Mouse (Mus musculus) CD4-positive, CD25-positive, alpha-beta regulatory T cell, adult 2 months (primary cell): ENCODE data around the gene Chd1l.

ENCODE experiments used
- DNase-seq: peaks from one replicate; pipeline ENCODE4 v3.0.0-alpha.2; 2012; ENCODE audit warnings: low read depth, low spot score

Chd1l gene

GRCm38 (mm10) chr3:97617899-97618298 is 7.9 kb upstream of the Chd1l start:
- DNase-seq: no peak

GRCm38 (mm10) chr3:97617091-97617825 is 7.3 kb upstream of the Chd1l start:
- no peak for DNase-seq

- DNase-seq: no peak
Observed at GRCm38 (mm10) chr3:97615933-97616332, 5.9 kb upstream of the Chd1l start.

GRCm38 (mm10) chr3:97615154-97615553 is 5.2 kb upstream of the Chd1l start:
- no peak for DNase-seq

- no peak for DNase-seq
Observed at GRCm38 (mm10) chr3:97611021-97611420, 1.0 kb upstream of the Chd1l start.

- DNase-seq: peak; percentile 84
Observed at GRCm38 (mm10) chr3:97609201-97609844, 680 bp downstream of the Chd1l start.

- DNase-seq: no peak
Observed at GRCm38 (mm10) chr3:97600050-97600832, 9.8 kb downstream of the Chd1l start.

- no peak for DNase-seq
Observed at GRCm38 (mm10) chr3:97596796-97597195, 13.2 kb downstream of the Chd1l start.

GRCm38 (mm10) chr3:97595066-97595465 is 14.9 kb downstream of the Chd1l start:
- no peak for DNase-seq

- DNase-seq: no peak
Observed at GRCm38 (mm10) chr3:97594140-97594539, 15.9 kb downstream of the Chd1l start.

- DNase-seq: no peak
Observed at GRCm38 (mm10) chr3:97593089-97593488, 16.9 kb downstream of the Chd1l start.

GRCm38 (mm10) chr3:97590699-97591098 is 19.3 kb downstream of the Chd1l start:
- no peak for DNase-seq

- DNase-seq: no peak
Observed at GRCm38 (mm10) chr3:97587656-97588055, 22.3 kb downstream of the Chd1l start.

- DNase-seq: peak; percentile 81
Observed at GRCm38 (mm10) chr3:97585383-97586160, 24.4 kb downstream of the Chd1l start.

GRCm38 (mm10) chr3:97573807-97574206 is 36.2 kb downstream of the Chd1l start:
- no peak for DNase-seq

- no peak for DNase-seq
Observed at GRCm38 (mm10) chr3:97564588-97564987, 45.4 kb downstream of the Chd1l start.

GRCm38 (mm10) chr3:97558554-97558953 is 51.4 kb downstream of the Chd1l start:
- DNase-seq: no peak

- no peak for DNase-seq
Observed at GRCm38 (mm10) chr3:97546205-97546604, 63.8 kb downstream of the Chd1l start.

- no peak for DNase-seq
Observed at GRCm38 (mm10) chr3:97540171-97540570, 69.8 kb downstream of the Chd1l start.

GRCm38 (mm10) chr3:97538634-97539033 is 71.4 kb downstream of the Chd1l start:
- no peak for DNase-seq

- DNase-seq: no peak
Observed at GRCm38 (mm10) chr3:97537006-97537405, 73.0 kb downstream of the Chd1l start.

- no peak for DNase-seq
Observed at GRCm38 (mm10) chr3:97535660-97536059, 74.3 kb downstream of the Chd1l start.
